Mouse (Mus musculus) forebrain, embryonic 10.5 days (tissue): ENCODE measurements around the gene Dnm2. TPM values are rescaled to one million over a fixed set of nuclear protein-coding genes. Genes with fewer than 3 reads are reported as not detected.

Experiments
- DNase-seq: peaks from one replicate; pipeline ENCODE4 v3.0.0-alpha.2; 2017; ENCODE audit warnings: low spot score; ENCODE audit errors: extremely low spot score
- H3K27ac ChIP-seq: fragments of 300-500 bp; sonication (generic); 2 replicates; pipeline ENCODE4 v1.5.1; 2016; ENCODE audit warnings: mild to moderate bottlenecking
- H3K27me3 ChIP-seq: fragments of 300-500 bp; sonication (generic); 2 replicates; pipeline ENCODE4 v1.6.1; 2016; ENCODE audit warnings: mild to moderate bottlenecking; ENCODE audit not compliant: poor library complexity, severe bottlenecking
- H3K36me3 ChIP-seq: fragments of 300-500 bp; sonication (generic); replicated peaks from 2 replicates; pipeline ENCODE4 v1.6.1; 2016; ENCODE audit warnings: mild to moderate bottlenecking, moderate library complexity
- H3K4me1 ChIP-seq: fragments of 300-500 bp; sonication (generic); 2 replicates; pipeline ENCODE4 v1.6.1; 2016
- H3K4me3 ChIP-seq: fragments of 300-500 bp; sonication (generic); 2 replicates; pipeline ENCODE4 v1.5.1; 2016; ENCODE audit warnings: mild to moderate bottlenecking, moderate library complexity
- H3K9me3 ChIP-seq: fragments of 300-500 bp; sonication (generic); 2 replicates; pipeline ENCODE4 v1.6.1; 2016; ENCODE audit warnings: mild to moderate bottlenecking, moderate library complexity
- WGBS: fragments of 180-500 bp; shearing (Covaris S2); methylation state at CpG from one replicate; pipeline ENCODE4 v1.1.7; 2016; 5-methylcytosine and 5-hydroxymethylcytosine counted together
- polyA plus RNA-seq: library from polyadenylated mRNA; unstranded; fragments of >200 nt; fragmentation: Nextera tagmentation; extraction: Ambion mirVana; gene quantifications from 2 replicates; pipeline ENCODE4 v1.2.1, GENCODE M21; 2016

Dnm2 gene
- polyA plus RNA-seq, 1 experiment from 2014 or later, result 65.9 TPM

DNA sequence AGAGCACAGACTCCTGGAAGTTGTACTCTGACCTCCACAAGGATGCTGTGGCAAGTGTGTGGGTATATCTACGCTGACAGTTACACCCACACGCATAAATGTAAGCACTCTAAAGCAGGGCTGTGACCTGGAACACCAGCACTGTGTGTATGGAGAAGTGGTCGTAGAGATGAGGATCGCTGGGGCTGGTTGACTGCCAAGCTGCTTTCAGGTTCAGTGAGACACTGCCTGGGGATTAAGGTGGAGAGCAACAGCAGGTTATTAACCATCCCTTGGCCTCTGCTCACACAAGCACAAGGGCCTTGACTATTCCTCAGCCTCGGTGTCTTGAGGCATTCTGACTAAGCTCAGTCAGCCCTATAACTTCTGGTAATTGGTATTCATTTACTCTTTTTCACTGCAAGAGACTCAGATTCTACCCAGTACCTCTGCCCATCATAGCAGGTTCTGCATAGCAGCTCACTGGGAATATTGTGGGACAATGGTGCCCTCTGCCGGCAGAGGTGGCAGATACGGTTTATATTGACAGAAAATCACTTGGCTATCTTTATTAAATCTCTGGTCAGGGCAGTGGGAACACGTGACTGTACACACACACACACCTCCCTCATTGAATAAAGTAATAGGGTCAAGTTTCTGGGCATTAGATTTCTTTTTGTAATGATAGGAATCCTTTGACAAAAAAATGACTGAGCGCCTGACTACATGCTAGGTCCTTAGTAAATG, 15.0 kb upstream of the Dnm2 start:
- Histone ChIP-seq H3K9me3 (no peaks in the 10 kb centered on the region), H3K27ac (no peak overlapping the region), H3K27me3 (no peaks in the 10 kb centered on the region), H3K36me3 (peaks cover 47% of the 10 kb centered on the region), H3K4me3 (no peak overlapping the region), H3K4me1 (peaks cover 19% of the 10 kb centered on the region)
- DNase-seq, result peak; percentile 76
- WGBS, result 41% methylated on average over 9 of the region's 9 CpGs

DNA sequence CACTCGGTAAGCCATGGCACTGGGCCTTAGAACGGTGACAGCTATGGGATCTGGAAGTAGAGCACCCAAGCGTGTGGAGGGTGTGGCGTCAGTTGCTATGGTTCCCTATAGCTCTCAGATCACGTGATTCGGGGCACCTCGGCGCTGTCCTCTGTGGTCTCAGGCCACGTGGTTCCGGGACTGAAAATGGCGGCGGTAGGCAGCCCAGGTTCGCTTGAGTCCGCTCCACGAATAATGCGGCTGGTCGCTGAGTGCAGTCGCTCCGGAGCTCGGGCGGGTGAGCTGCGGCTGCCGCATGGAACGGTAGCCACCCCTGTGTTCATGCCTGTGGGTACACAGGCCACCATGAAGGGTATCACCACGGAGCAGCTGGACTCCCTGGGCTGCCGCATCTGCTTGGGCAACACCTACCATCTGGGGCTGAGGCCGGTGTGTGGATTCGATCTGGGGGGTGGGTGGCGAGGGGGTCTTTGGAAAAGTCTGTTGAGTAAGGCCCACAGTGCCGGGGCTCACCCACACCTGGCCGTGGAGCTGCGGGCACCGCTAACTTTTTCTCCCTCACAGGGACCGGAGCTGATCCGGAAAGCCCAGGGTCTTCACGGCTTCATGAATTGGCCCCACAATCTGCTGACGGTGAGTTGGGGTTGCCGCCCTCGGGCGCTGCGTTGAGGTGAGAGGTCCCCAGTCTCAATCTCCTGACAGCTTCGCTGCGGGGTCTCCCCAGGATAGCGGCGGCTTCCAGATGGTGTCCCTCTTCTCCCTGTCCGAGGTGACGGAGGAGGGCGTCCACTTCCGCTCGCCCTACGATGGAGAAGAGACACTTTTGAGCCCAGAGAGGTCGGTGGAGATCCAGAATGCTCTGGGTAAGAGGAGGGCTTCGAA, 12.8 kb upstream of the Dnm2 start, which contains the start of gene Qtrt1:
TSS of gene Qtrt1 (plus strand) at position 169 of the 882 bp plus-strand sequence.
- Histone ChIP-seq H3K27me3 (no peaks in the 10 kb centered on the region), H3K4me1 (peaks cover 19% of the 10 kb centered on the region), H3K9me3 (no peaks in the 10 kb centered on the region), H3K27ac (peak within 1 kb of the TSS; percentile 88), H3K4me3 (peak within 1 kb of the TSS; percentile 76), H3K36me3 (peaks cover 47% of the 10 kb centered on the region)
- 2% methylated on average over 53 of the region's 53 CpGs for WGBS
- DNase-seq, result peak; percentile 91

DNA sequence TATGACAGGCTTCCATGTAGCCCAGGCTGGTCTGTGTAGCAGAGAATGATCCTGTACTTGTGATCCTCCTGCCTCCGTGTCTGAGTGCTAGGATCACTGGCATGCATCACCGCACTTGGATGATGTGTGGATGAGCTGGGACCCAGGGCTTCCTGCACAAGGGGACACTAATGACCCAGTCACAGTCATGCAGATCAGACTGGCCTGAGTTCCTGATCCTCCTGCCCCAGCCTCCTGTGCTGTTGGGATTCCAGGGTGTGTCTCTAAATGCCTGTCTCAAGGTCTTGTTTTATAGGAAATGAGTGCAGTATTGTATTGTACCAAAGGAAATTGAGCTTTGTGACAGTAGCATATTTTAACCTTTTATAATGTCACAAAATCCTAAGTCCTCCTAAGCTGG, 6.8 kb upstream of the Dnm2 start:
- Histone ChIP-seq H3K4me1 (peaks cover 2% of the 10 kb centered on the region), H3K27me3 (no peaks in the 10 kb centered on the region)

DNA sequence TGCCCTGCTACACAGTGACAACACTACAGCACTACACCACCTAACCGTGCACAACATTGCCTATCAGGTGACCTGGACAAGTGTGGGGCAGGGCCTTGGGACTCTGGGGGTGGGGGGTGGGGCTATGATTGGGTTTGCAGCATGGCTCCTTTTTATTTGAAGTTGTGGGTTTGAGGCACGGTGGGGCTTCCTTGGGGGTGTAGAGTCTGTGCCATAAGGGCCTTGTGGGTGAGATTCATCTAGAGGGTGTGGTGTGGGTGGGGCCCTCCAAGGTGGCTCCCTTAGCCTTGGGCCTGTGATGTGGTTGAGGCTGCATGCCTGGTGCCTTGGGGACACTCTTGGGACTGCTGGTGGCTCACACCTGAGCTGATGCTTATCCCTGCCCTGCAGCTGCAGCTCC, 5.1 kb upstream of the Dnm2 start:
- H3K27ac ChIP-seq, result no peak overlapping the region
- no peaks in the 10 kb centered on the region for H3K27me3 ChIP-seq
- WGBS, result 89% methylated on average over 2 of the region's 2 CpGs
- no peaks in the 10 kb centered on the region for H3K9me3 ChIP-seq
- peaks cover 5% of the 10 kb centered on the region for H3K4me1 ChIP-seq
- DNase-seq, result no peak
- no peak overlapping the region for H3K4me3 ChIP-seq
- H3K36me3 ChIP-seq, result peaks cover 79% of the 10 kb centered on the region

More for the DNA sequence above, 6.8 kb upstream of the Dnm2 start:
- no peak for DNase-seq
- Histone ChIP-seq H3K9me3 (no peaks in the 10 kb centered on the region), H3K27ac (no peak overlapping the region), H3K36me3 (peaks cover 91% of the 10 kb centered on the region), H3K4me3 (no peak overlapping the region)
- 96% methylated on average over 2 of the region's 2 CpGs for WGBS

DNA sequence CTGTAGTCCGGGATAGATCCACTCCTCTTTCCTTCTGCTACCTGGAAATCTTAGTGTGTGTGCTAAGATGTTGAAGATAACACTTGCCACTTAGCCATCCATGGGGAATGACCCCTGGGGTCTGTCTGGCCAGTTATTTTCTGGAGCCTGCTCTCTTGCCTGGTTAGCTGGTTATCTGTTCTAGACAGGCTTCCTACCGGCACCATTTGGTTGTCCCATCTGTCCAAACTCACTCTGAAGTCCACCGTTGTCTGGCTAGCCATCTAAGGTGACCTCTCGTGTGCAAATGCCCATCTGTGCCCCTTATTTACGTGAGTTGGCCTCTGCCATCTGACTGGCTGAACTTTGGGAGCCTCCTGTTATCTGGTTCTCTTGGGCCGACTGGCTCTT, 843 bp downstream of the Dnm2 start:
- peaks cover 26% of the 10 kb centered on the region for H3K4me1 ChIP-seq
- no peaks in the 10 kb centered on the region for H3K27me3 ChIP-seq
- DNase-seq, result no peak
- H3K36me3 ChIP-seq, result peaks cover 24% of the 10 kb centered on the region
- no peaks in the 10 kb centered on the region for H3K9me3 ChIP-seq
- H3K27ac ChIP-seq, result peak overlapping the region; percentile 90
- 21% methylated on average over 6 of the region's 6 CpGs for WGBS
- H3K4me3 ChIP-seq, result peak overlapping the region; percentile 95

DNA sequence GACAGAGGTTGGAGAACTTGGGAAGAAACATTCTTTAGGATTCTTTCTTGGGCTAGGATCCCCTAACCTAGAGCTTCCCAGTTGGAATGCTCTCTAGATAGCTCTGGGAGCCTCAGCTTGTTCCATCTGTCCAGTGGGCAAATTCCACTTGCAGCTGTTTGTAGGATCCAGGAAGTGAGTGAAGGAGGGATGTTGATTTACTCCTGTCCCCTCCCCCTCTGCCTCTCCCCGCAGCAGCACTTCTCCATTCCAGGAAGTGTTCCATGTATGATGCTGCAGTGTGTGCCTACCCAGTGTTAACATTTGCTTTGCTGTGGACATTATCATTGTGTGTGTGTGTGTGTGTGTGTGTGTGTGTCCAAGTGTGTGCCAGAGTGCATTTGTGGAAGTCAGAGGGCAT, 1.3 kb downstream of the Dnm2 start:
- no peaks in the 10 kb centered on the region for H3K9me3 ChIP-seq
- H3K4me1 ChIP-seq, result peaks cover 29% of the 10 kb centered on the region
- DNase-seq, result no peak
- H3K27me3 ChIP-seq, result no peaks in the 10 kb centered on the region
- no peak overlapping the region for H3K27ac ChIP-seq
- H3K4me3 ChIP-seq, result peak overlapping the region; percentile 95
- WGBS, result 44% methylated on average over 1 of the region's 1 CpGs
- H3K36me3 ChIP-seq, result peaks cover 19% of the 10 kb centered on the region

DNA sequence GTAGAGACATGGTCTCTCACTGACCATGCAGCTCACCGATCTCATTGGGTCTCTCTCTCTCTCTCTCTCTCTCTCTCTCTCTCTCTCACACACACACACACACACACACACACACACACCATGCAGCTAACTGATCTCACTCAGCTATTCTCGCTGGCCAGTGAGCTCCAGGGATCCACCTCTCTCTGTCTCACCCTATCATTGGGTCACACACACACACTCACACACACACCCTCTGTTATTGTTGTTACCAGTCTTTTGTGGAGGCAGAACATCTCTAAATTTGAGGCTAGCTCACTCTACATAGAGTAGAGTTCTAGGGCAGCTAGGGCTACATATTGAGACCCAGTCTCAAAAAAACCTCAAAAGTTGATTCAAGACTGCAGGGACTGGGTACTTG, 1.8 kb downstream of the Dnm2 start:
- WGBS, result 82% methylated on average over 2 of the region's 2 CpGs
- Histone ChIP-seq H3K4me1 (peaks cover 31% of the 10 kb centered on the region), H3K27me3 (no peaks in the 10 kb centered on the region), H3K36me3 (peaks cover 14% of the 10 kb centered on the region), H3K27ac (no peak overlapping the region), H3K9me3 (no peaks in the 10 kb centered on the region), H3K4me3 (peak overlapping the region; percentile 95; the same call in 1 of the 2 replicates)
- no peak for DNase-seq

DNA sequence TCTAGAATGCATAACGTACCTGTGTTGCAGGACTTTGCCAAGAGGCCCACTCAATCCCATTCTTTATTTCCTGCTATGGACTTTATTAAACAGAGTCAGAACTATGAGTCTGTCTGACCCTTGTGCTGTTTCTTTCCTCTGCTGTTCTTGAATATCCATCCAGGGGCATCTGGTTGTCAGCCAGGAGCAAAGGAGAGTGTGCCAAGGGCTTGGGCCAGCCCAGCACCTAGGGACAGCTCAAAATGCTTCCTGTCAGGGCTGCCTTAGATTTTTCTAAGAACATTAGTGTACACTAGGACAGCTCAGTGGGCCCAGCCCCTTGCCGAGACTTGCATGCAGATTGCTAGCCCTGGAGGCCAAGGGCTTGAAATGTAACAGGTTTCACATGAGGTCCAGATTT, 3.1 kb downstream of the Dnm2 start:
- WGBS, result 94% methylated on average over 2 of the region's 2 CpGs
- Histone ChIP-seq H3K4me3 (no peak overlapping the region), H3K36me3 (0 out of 2 replicates have a peak, but pooled peaks cover 3% of the 10 kb centered on the region), H3K4me1 (peaks cover 31% of the 10 kb centered on the region), H3K27ac (no peak overlapping the region), H3K27me3 (no peaks in the 10 kb centered on the region), H3K9me3 (no peaks in the 10 kb centered on the region)
- no peak for DNase-seq

DNA sequence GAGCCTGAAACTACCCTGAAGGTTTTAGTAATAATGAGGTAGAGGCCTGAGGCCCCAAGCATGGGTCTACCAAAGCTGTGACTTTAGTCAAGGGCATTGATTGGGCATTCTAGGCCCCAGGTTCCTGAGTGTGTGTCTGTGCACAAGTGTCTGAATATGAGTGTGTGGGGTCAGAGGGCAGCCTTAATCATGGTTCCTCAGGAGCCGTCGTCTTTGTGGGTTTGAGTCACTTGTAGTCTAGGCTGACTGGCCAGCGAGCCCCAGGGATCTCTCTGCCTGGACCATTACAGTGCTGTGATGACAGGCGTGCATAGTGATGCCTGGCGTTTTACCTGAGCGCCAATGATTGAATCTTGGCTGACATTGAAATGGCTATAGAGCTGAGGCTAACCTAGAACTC, 3.5 kb downstream of the Dnm2 start:
- Histone ChIP-seq H3K27me3 (no peaks in the 10 kb centered on the region), H3K4me3 (no peak overlapping the region), H3K9me3 (no peaks in the 10 kb centered on the region), H3K36me3 (0 out of 2 replicates have a peak, but pooled peaks cover 3% of the 10 kb centered on the region), H3K4me1 (peaks cover 31% of the 10 kb centered on the region), H3K27ac (no peak overlapping the region)
- DNase-seq, result no peak
- WGBS, result 89% methylated on average over 6 of the region's 6 CpGs

DNA sequence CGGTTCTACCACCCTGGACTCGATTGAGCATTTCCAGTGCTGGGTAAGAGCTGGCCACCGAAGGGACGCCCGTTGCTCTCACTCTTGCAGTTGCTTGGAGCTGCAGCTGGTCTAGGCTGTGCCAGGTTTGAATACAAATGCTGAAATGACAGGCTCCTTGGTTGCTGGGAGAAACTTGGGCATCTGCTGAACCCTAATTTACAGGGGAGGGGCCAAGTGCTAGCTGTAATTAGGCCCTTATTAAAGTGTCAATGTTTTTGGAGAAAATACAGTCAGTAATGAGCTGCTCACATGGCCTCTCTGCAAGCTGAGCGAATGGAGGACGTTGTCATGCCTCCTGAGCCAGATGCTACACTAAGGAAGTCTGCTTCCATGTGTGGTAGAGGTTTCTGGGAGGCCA, 6.0 kb downstream of the Dnm2 start:
- Histone ChIP-seq H3K27ac (no peak overlapping the region), H3K9me3 (no peaks in the 10 kb centered on the region), H3K4me3 (no peak overlapping the region), H3K36me3 (peaks cover 7% of the 10 kb centered on the region; the same call in 1 of the 2 replicates), H3K4me1 (peaks cover 19% of the 10 kb centered on the region), H3K27me3 (no peaks in the 10 kb centered on the region)
- WGBS, result 84% methylated on average over 7 of the region's 7 CpGs
- DNase-seq, result no peak

DNA sequence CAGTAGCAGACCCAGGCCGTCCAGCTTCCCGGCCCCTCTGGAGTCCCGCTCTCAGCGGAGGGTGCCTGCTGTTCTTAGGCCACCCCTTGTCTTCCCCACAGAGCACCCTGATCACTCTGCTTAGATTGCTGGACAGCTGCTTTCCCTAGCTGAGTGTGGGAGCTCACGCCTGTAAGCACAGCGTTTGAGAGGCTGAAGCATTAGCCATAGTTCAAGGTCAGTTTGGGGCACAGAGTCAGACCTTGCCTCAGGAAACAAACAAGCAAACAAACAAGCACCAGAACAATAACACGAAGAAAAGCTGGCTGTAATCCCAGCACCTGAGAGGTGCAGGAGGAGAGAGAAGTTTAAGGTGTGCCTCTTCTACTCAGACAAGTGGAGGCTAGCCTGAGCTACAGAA, 7.4 kb downstream of the Dnm2 start:
- no peaks in the 10 kb centered on the region for H3K9me3 ChIP-seq
- DNase-seq, result no peak
- no peak overlapping the region for H3K4me3 ChIP-seq
- 91% methylated on average over 7 of the region's 7 CpGs for WGBS
- peaks cover 7% of the 10 kb centered on the region; the same call in 1 of the 2 replicates for H3K36me3 ChIP-seq
- no peak overlapping the region for H3K27ac ChIP-seq
- H3K27me3 ChIP-seq, result no peaks in the 10 kb centered on the region
- H3K4me1 ChIP-seq, result peaks cover 10% of the 10 kb centered on the region

DNA sequence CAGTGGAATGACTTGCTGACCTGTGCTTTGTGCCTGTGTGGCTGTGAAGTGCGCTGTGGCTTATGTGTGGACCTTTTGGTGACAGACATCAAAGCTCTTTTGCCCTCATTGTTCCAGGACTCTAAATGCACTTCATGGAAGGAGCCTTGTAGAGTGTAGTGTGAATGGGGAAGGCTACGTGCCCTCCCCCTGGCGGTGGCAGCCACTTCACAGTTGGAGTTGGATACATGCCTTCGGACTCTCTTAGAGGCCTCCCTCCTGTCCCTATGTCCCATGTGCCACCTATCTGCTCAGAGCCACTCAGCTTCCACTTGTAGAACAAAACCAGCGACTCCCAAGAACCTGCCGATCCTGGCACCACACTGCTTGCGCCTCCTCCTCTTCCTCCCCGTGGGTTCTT, 9.1 kb downstream of the Dnm2 start:
- Histone ChIP-seq H3K4me1 (peaks cover 17% of the 10 kb centered on the region), H3K9me3 (no peaks in the 10 kb centered on the region), H3K27me3 (no peaks in the 10 kb centered on the region), H3K36me3 (peaks cover 7% of the 10 kb centered on the region; the same call in 1 of the 2 replicates), H3K27ac (no peak overlapping the region), H3K4me3 (no peak overlapping the region)
- 87% methylated on average over 8 of the region's 8 CpGs for WGBS
- DNase-seq, result no peak

DNA sequence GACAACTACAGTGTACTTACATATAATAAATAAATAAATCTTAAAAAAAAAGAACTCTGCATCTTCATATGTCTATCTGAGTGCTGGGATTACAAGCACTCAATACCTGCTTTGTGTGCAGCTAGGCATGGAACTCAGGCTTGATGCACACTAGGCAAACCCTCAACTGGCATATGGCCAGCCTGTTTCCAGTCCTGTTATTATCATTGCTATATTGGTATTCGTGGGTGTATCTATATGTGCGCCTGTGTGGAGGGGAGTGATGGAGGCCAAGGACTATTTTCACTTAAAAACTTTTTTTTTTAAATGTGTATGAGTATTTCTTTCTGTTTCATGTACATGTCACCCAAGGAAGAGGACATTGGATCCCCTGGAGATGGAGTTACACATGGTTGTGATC, 9.7 kb downstream of the Dnm2 start:
- 96% methylated on average over 2 of the region's 2 CpGs for WGBS
- H3K9me3 ChIP-seq, result no peaks in the 10 kb centered on the region
- no peak overlapping the region for H3K4me3 ChIP-seq
- H3K4me1 ChIP-seq, result peaks cover 17% of the 10 kb centered on the region
- no peak for DNase-seq
- peaks cover 7% of the 10 kb centered on the region; the same call in 1 of the 2 replicates for H3K36me3 ChIP-seq
- H3K27me3 ChIP-seq, result no peaks in the 10 kb centered on the region
- no peak overlapping the region for H3K27ac ChIP-seq
